31 mouse cellular contexts compared by ENCODE assay signal in the genomic region with DNA sequence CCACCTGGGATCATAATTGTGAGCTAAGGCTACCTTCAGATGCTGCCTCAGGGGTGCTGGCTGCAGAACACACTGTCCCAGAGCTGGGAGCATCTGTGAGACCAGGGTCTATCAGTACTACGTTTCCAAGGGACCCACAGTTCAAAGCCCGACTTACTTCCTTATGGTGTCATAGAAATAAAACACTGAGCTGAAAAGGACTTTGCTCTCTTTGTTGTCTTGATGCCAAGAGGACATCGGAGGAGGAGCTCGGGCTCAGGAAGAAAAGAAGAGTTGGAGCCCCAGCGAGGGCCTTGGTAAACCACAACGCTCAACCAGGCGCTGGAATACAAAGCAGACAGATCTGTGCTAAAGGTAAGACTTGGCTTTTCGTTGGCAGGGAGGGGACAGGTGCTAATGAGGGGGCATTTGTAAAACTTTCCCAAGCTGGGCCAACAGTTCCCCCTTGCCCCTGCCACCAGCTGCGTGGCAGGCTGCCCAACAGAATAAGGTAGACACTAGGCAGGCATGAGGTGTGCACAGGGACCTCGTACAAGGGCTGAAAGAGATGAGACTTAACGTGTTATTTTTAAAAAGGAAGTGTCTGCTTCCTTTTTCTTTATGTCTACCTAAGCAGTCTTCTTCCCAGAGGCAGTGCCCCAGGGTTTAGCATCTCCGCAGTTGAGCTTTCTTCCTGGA. TPM values are rescaled to one million over a fixed set of nuclear protein-coding genes. Genes with fewer than 3 reads are reported as not detected.
DNase-seq lines count a peak whose midpoint lies in the region; ATAC-seq and TF ChIP-seq lines count a peak whose summit lies in the region.
"Had no signal": no experiment of that assay in that cellular context is flagged by ENCODE, and none has a peak within 500 bp of the region (broad histone marks: within the 10 kb centered on the region; RNA-seq: fewer than 3 reads in every experiment).

No protein-coding gene starts in this region.

- H3K9me3 ChIP-seq in kidney, embryonic 14.5 days (ENCODE audit: control insufficient read depth, low read length): no peaks in the 10 kb centered on the region
- H3K9me3 ChIP-seq in intestine, embryonic 15.5 days: no peaks in the 10 kb centered on the region
- no peaks in the 10 kb centered on the region for H3K9me3 ChIP-seq in stomach, embryonic 16.5 days (replicated peaks; ENCODE audit: control insufficient read depth, low read length)
- H3K9me3 ChIP-seq: embryonic facial prominence, embryonic 13.5 days; forebrain, embryonic 13.5 days; heart, embryonic 12.5 days; hindbrain, embryonic 10.5 days; limb, embryonic 10.5 days; liver, embryonic 15.5 days; lung, embryonic 15.5 days; stomach, embryonic 15.5 days had no signal

- peak; percentile 76 for DNase-seq in kidney, adult 2 months
- DNase-seq in kidney, postnatal 10 days: peak; percentile 30
- no peak for DNase-seq in yolk sac, embryonic 10.5 days (ENCODE audit: low spot score)
- no peak for DNase-seq in left cerebral cortex, postnatal 4 days
- DNase-seq in frontal cortex, adult 2 months (ENCODE audit: extremely low spot score in 1 of 2, low spot score in 1 of 2): no peak
- DNase-seq: adrenal gland, postnatal 36 days; cerebellum, adult 11-12 months; cerebellum, postnatal 10 days; gastrocnemius, postnatal 10 days; heart, adult 11 months; heart, postnatal 10 days; liver; lung, postnatal 36 days; right cerebral cortex, adult 18-20 months; right cerebral cortex, postnatal 4 days had no signal

- no peak for ATAC-seq in kidney, embryonic 14.5 days (ENCODE audit: low FRiP score, low TSS enrichment)
- peak; percentile 81 for ATAC-seq in intestine, embryonic 15.5 days
- peak; percentile 39; the same call in 1 of the 2 replicates for ATAC-seq in stomach, embryonic 16.5 days (ENCODE audit: insufficient read depth, low FRiP score)
- ATAC-seq: forebrain, embryonic 13.5 days; hindbrain, embryonic 16.5 days; midbrain, embryonic 16.5 days had no signal

- TF ChIP-seq CTCF in kidney, adult 2 months (conservative IDR thresholded peaks at IDR 0.05; ENCODE audit: insufficient read depth, insufficient read length, low read depth, low read length): no peak

- TF ChIP-seq POLR2A in kidney, adult 2 months (IDR thresholded peaks at IDR 0.05; ENCODE audit: low read depth, low read length): no peak

- H3K4me3 ChIP-seq in kidney, adult 2 months (ENCODE audit: insufficient read depth, low read depth, low read length): no peak overlapping the region
- no peak overlapping the region for H3K4me3 ChIP-seq in kidney, embryonic 14.5 days (ENCODE audit: low read length)
- H3K4me3 ChIP-seq in intestine, embryonic 15.5 days (replicated peaks): peak overlapping the region; percentile 10
- no peak overlapping the region for H3K4me3 ChIP-seq in stomach, embryonic 16.5 days (replicated peaks; ENCODE audit: low read length)
- H3K4me3 ChIP-seq: embryonic facial prominence, embryonic 13.5 days; forebrain, embryonic 13.5 days; heart, embryonic 12.5 days; hindbrain, embryonic 10.5 days; left cerebral cortex, adult 2 months; limb, embryonic 10.5 days; liver, embryonic 15.5 days; lung, embryonic 15.5 days; myocyte; stomach, embryonic 15.5 days had no signal

- H3K36me3 ChIP-seq in kidney, adult 2 months (ENCODE audit: control insufficient read depth, insufficient read depth, low read length): no peaks in the 10 kb centered on the region
- no peaks in the 10 kb centered on the region for H3K36me3 ChIP-seq in kidney, embryonic 14.5 days (ENCODE audit: control insufficient read depth, insufficient read depth, low read length)
- no peaks in the 10 kb centered on the region for H3K36me3 ChIP-seq in intestine, embryonic 15.5 days
- H3K36me3 ChIP-seq in stomach, embryonic 16.5 days (ENCODE audit: control insufficient read depth, insufficient read depth, low read length): no peaks in the 10 kb centered on the region
- H3K36me3 ChIP-seq: embryonic facial prominence, embryonic 13.5 days; heart, embryonic 12.5 days; hindbrain, embryonic 10.5 days; limb, embryonic 10.5 days; liver, embryonic 15.5 days; lung, embryonic 15.5 days; stomach, embryonic 15.5 days had no signal

- no peaks in the 10 kb centered on the region for H3K27me3 ChIP-seq in kidney, adult 2 months (replicated peaks; ENCODE audit: control insufficient read depth, insufficient read depth, low read length)
- H3K27me3 ChIP-seq in kidney, embryonic 14.5 days (ENCODE audit: control insufficient read depth, insufficient read depth, low read length): peaks cover 16% of the 10 kb centered on the region
- peaks cover 18% of the 10 kb centered on the region for H3K27me3 ChIP-seq in intestine, embryonic 15.5 days (replicated peaks)
- H3K27me3 ChIP-seq in stomach, embryonic 16.5 days (ENCODE audit: control insufficient read depth, insufficient read depth, low read length): 0 out of 2 replicates have a peak, but pooled peaks cover 5% of the 10 kb centered on the region

- no peak overlapping the region for H3K27ac ChIP-seq in kidney, adult 2 months (ENCODE audit: insufficient read depth, low read depth, low read length)
- H3K27ac ChIP-seq in kidney, embryonic 14.5 days (ENCODE audit: low read depth, low read length): no peak overlapping the region
- peak overlapping the region; percentile 57 for H3K27ac ChIP-seq in intestine, embryonic 15.5 days
- H3K27ac ChIP-seq in stomach, embryonic 16.5 days (ENCODE audit: low read length): 0 out of 2 replicates have a peak overlapping the region, but pooled peaks have one; percentile 8
- H3K27ac ChIP-seq: embryonic facial prominence, embryonic 13.5 days; forebrain, embryonic 13.5 days; hindbrain, embryonic 10.5 days; left cerebral cortex, adult 2 months; limb, embryonic 10.5 days; liver, embryonic 15.5 days; lung, embryonic 15.5 days; stomach, embryonic 15.5 days had no signal

- H3K4me2 ChIP-seq in kidney, embryonic 14.5 days (replicated peaks; ENCODE audit: low read depth, low read length): no peak overlapping the region
- H3K4me2 ChIP-seq in intestine, embryonic 15.5 days (replicated peaks): peak overlapping the region; percentile 39
- peak overlapping the region; percentile 1; the same call in 1 of the 2 replicates for H3K4me2 ChIP-seq in stomach, embryonic 16.5 days (ENCODE audit: low read depth, low read length)
- H3K4me2 ChIP-seq: embryonic facial prominence, embryonic 13.5 days; forebrain, embryonic 13.5 days; heart, embryonic 12.5 days; liver, embryonic 15.5 days; lung, embryonic 15.5 days; stomach, embryonic 15.5 days had no signal

- no peaks in the 10 kb centered on the region; the same call in 1 of the 2 replicates for H3K4me1 ChIP-seq in kidney, adult 2 months (ENCODE audit: control insufficient read depth, insufficient read depth, low read length)
- peaks cover 9% of the 10 kb centered on the region; the same call in 1 of the 2 replicates for H3K4me1 ChIP-seq in kidney, embryonic 14.5 days (ENCODE audit: control insufficient read depth, insufficient read depth, low read length)
- H3K4me1 ChIP-seq in intestine, embryonic 15.5 days (replicated peaks): peaks cover 5% of the 10 kb centered on the region; the same call in 1 of the 2 replicates
- H3K4me1 ChIP-seq in stomach, embryonic 16.5 days (ENCODE audit: control insufficient read depth, insufficient read depth, low read length): peaks cover under 1% of the 10 kb centered on the region
- H3K4me1 ChIP-seq: liver, embryonic 15.5 days had no signal

- WGBS in kidney, adult 2 months: 42% methylated on average over 12 of the region's 12 CpGs
- WGBS in kidney, embryonic 14.5 days: 69% methylated on average over 12 of the region's 12 CpGs
- WGBS in intestine, embryonic 15.5 days: 58% methylated on average over 12 of the region's 12 CpGs
- whole genome bisulfite sequencing in stomach, embryonic 16.5 days: 61% methylated on average over 12 of the region's 12 CpGs

- intact Hi-C loops in left cerebral cortex, postnatal 4 days (cut with DNase I): no loop called here

- H3K9ac ChIP-seq in kidney, embryonic 14.5 days (ENCODE audit: low read depth, low read length): no peak overlapping the region
- peak overlapping the region; percentile 5; the same call in 1 of the 2 replicates for H3K9ac ChIP-seq in intestine, embryonic 15.5 days
- H3K9ac ChIP-seq in stomach, embryonic 16.5 days (ENCODE audit: low read length): no peak overlapping the region
- H3K9ac ChIP-seq: embryonic facial prominence, embryonic 13.5 days; forebrain, embryonic 13.5 days; heart, embryonic 12.5 days; liver, embryonic 15.5 days; lung, embryonic 15.5 days; stomach, embryonic 15.5 days had no signal

RNA-seq across cellular contexts. Expression of gene Tmc5, which starts 3.0 kb away (rescaled TPM):
- 0.83 and 1.1 TPM in 2 replicates for polyA plus RNA-seq in kidney, adult 2 months (2012; rRNA removed)
- 0.09 TPM in 1 of 2 replicates, not detected in the other for polyA plus RNA-seq in kidney, embryonic 14.5 days (2014; fragmentation: Nextera tagmentation; extraction: Ambion mirVana)
- polyA plus RNA-seq in intestine, embryonic 15.5 days (2015; fragmentation: Nextera tagmentation; extraction: Ambion mirVana): 9.6 and 11.3 TPM in 2 replicates
- polyA plus RNA-seq in stomach, embryonic 16.5 days (2015; fragmentation: Nextera tagmentation; extraction: Ambion mirVana): 2.4 and 2.6 TPM in 2 replicates
- under 1 TPM; 0.24 to 0.60 TPM for total RNA-seq in left cerebral cortex, postnatal 4 days (2021)
- 0.10 and 0.13 TPM in 2 replicates for polyA plus RNA-seq in frontal cortex, adult 2 months (2012; rRNA removed)
- total RNA-seq: adrenal gland, postnatal 36 days; megakaryocyte-erythroid progenitor cell, adult 5-6 weeks had no signal
- polyA plus RNA-seq: limb, embryonic 10.5 days; myocyte had no signal

RNA-seq across cellular contexts. Expression of gene Tmc7, which starts 15.6 kb away (rescaled TPM):
- polyA plus RNA-seq in kidney, adult 2 months (2012; rRNA removed): 0.77 and 0.83 TPM in 2 replicates
- 1.2 and 2.7 TPM in 2 replicates for polyA plus RNA-seq in kidney, embryonic 14.5 days (2014; fragmentation: Nextera tagmentation; extraction: Ambion mirVana)
- polyA plus RNA-seq in intestine, embryonic 15.5 days (2015; fragmentation: Nextera tagmentation; extraction: Ambion mirVana): 2.0 and 2.4 TPM in 2 replicates
- polyA plus RNA-seq in stomach, embryonic 16.5 days (2015; fragmentation: Nextera tagmentation; extraction: Ambion mirVana): 13.1 and 14.8 TPM in 2 replicates
- 10 to 100 TPM; 13.7 TPM for total RNA-seq in left cerebral cortex, postnatal 4 days (2021)
- polyA plus RNA-seq in frontal cortex, adult 2 months (2012; rRNA removed): 12.5 and 13.4 TPM in 2 replicates
- total RNA-seq: megakaryocyte-erythroid progenitor cell, adult 5-6 weeks had no signal

Comparison
In these comparisons a context has a peak if more than half of its experiments do, and no peak if none do; other contexts are left out.
1. DNase-seq: peak in kidney, adult 2 months (single experiment) and kidney, postnatal 10 days (single experiment); none in yolk sac, embryonic 10.5 days (single experiment), left cerebral cortex, postnatal 4 days (single experiment) and frontal cortex, adult 2 months (0 of 2).
2. H3K27ac ChIP-seq: peak in intestine, embryonic 15.5 days (single experiment) and stomach, embryonic 16.5 days (single experiment); none in kidney, adult 2 months (single experiment) and kidney, embryonic 14.5 days (single experiment).